Mouse (Mus musculus): Measurements from ENCODE around the gene Cep170b. TPM values are rescaled to one million over a fixed set of nuclear protein-coding genes. Genes with fewer than 3 reads are reported as not detected.

Gene Cep170b
- 9.8 and 12.7 TPM in 2 replicates for polyA plus RNA-seq (2015; fragmentation: Nextera tagmentation; extraction: Ambion mirVana)

DNA sequence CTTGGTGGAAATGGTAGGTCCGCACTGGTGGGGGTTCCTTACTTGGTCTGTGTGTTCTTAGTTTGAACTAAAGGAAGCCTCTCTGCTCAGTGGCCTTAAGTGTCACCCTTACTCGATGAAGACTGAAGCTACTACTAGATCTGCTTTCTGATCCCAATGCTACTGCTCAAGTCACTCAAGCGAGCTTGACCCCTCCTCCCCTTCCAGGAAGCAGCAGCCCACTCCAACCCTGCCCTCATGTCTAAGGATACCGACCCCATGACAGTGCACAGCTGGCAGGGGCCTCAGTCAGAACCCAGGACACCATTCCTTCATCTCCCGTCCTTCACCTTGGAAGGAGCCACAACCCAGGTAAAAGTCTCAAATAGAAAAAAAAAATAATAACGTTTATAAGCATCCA lies at the start of gene Cep170b:
Gene Cep170b (plus strand): TSS at position 240 of the 400 bp plus-strand sequence.

GRCm38 (mm10) chr12:112674132-112675011 lies 45.9 kb upstream of the Cep170b start, which contains the start of gene Akt1:
TSS of gene Akt1 (minus strand) at chr12:112674884.

DNA sequence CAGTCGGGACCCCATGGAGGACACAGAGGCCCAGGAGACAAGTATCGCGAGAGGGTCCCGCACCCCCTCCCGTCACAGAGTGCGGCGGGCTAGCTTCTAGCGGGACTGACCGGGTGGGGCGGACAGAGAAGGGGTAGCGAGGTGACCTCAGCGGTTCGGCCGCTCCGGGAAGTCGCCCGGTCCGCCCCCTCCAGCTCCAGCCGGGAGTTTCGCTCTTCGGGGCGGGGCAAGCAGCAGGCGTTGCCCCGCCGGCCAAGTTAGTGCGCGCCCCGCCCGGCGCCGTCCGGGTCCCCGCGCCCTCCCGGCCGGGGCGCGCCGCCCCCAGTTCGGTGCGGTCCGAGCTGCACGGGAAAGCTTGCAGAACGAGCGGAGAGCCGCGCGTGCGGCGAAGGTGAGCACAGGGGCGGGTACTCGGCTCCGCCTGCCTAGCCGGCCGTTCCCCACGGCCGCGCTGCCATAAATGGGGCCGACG lies 41.7 kb upstream of the Cep170b start, which contains the start of gene Zbtb42:
Gene Zbtb42 (plus strand): TSS at position 274 of the 472 bp plus-strand sequence.

GRCm38 (mm10) chr12:112760154-112760926 lies 40.1 kb downstream of the Cep170b start, which contains the start of gene Pld4:
TSS of gene Pld4 (plus strand) at chr12:112760655.

Small RNAs within 50 kb of the gene (microRNA-seq; reads per million reads assigned to microRNA genes)
- 1.1 reads per million for gene Mir6940 (ENCODE audit: borderline replicate concordance, insufficient number of aligned reads)

Other genes starting within 250 kb of the Cep170b start
- 0.55 and 0.94 TPM in 2 replicates for gene A530016L24Rik, start 231.0 kb upstream of the Cep170b start, polyA plus RNA-seq (2015; fragmentation: Nextera tagmentation; extraction: Ambion mirVana)
- 5.8 and 12.6 TPM in 2 replicates for gene Tmem179, start 203.7 kb upstream of the Cep170b start, polyA plus RNA-seq (2015; fragmentation: Nextera tagmentation; extraction: Ambion mirVana)
- gene Inf2, start 131.7 kb upstream of the Cep170b start, polyA plus RNA-seq (2015; fragmentation: Nextera tagmentation; extraction: Ambion mirVana): 3.3 and 4.4 TPM in 2 replicates
- 8.0 and 15.3 TPM in 2 replicates for gene Adssl1, start 100.4 kb upstream of the Cep170b start, polyA plus RNA-seq (2015; fragmentation: Nextera tagmentation; extraction: Ambion mirVana)
- gene Siva1, start 75.8 kb upstream of the Cep170b start, polyA plus RNA-seq (2015; fragmentation: Nextera tagmentation; extraction: Ambion mirVana): 120 and 197 TPM in 2 replicates
- 145 and 166 TPM in 2 replicates for gene Akt1, start 45.6 kb upstream of the Cep170b start, polyA plus RNA-seq (2015; fragmentation: Nextera tagmentation; extraction: Ambion mirVana)
- gene Zbtb42, start 41.6 kb upstream of the Cep170b start, polyA plus RNA-seq (2015; fragmentation: Nextera tagmentation; extraction: Ambion mirVana): 2.8 and 2.9 TPM in 2 replicates
- gene Pld4, start 40.2 kb downstream of the Cep170b start, polyA plus RNA-seq (2015; fragmentation: Nextera tagmentation; extraction: Ambion mirVana): 10.0 and 13.3 TPM in 2 replicates
- gene Ahnak2, start 82.2 kb downstream of the Cep170b start, polyA plus RNA-seq (2015; fragmentation: Nextera tagmentation; extraction: Ambion mirVana): 5.5 and 7.6 TPM in 2 replicates
- 9.2 and 11.0 TPM in 2 replicates for gene Clba1, start 88.5 kb downstream of the Cep170b start, polyA plus RNA-seq (2015; fragmentation: Nextera tagmentation; extraction: Ambion mirVana)
- gene Cdca4, start 109.0 kb downstream of the Cep170b start, polyA plus RNA-seq (2015; fragmentation: Nextera tagmentation; extraction: Ambion mirVana): 25.7 and 31.1 TPM in 2 replicates
- gene Gpr132, start 147.8 kb downstream of the Cep170b start, polyA plus RNA-seq (2015; fragmentation: Nextera tagmentation; extraction: Ambion mirVana): 0.07 and 0.13 TPM in 2 replicates
- 1.6 and 2.5 TPM in 2 replicates for gene Jag2, start 209.3 kb downstream of the Cep170b start, polyA plus RNA-seq (2015; fragmentation: Nextera tagmentation; extraction: Ambion mirVana)
- gene Nudt14, start 221.7 kb downstream of the Cep170b start, polyA plus RNA-seq (2015; fragmentation: Nextera tagmentation; extraction: Ambion mirVana): 121 and 138 TPM in 2 replicates

All from adrenal gland, postnatal 0 days (tissue).